9 mouse cellular contexts compared by ENCODE assay signal in genomic region chr8:78438121-78438520, GRCm38 (mm10). TPM values are rescaled to one million over a fixed set of nuclear protein-coding genes. Genes with fewer than 3 reads are reported as not detected.
A peak's percentile ranks its signal among the peaks of the same experiment; 100 is the strongest.
DNase-seq lines count a peak whose midpoint lies in the region; ATAC-seq lines count a peak whose summit lies in the region.
"Had no signal": no experiment of that assay in that cellular context is flagged by ENCODE, and none has a peak within 500 bp of the region (broad histone marks: within the 10 kb centered on the region; RNA-seq: fewer than 3 reads in every experiment).

No protein-coding gene starts in this region.

- no peaks in the 10 kb centered on the region for H3K9me3 ChIP-seq in liver, embryonic 11.5 days (ENCODE audit: control insufficient read depth, low read length)
- no peaks in the 10 kb centered on the region for H3K9me3 ChIP-seq in stomach, embryonic 15.5 days

- WGBS in liver, embryonic 11.5 days: under 1% methylated on average over 18 of the region's 18 CpGs
- WGBS in stomach, embryonic 15.5 days: 1% methylated on average over 18 of the region's 18 CpGs

- peaks cover 83% of the 10 kb centered on the region for H3K27me3 ChIP-seq in liver, embryonic 11.5 days (replicated peaks; ENCODE audit: control insufficient read depth, insufficient read depth, low read length)
- H3K27me3 ChIP-seq in stomach, embryonic 15.5 days (replicated peaks): peaks cover 68% of the 10 kb centered on the region

- ATAC-seq in common myeloid progenitor, adult 5-6 weeks (replicated peaks; ENCODE audit: low read depth, poor library complexity, severe bottlenecking): peak; percentile 48
- ATAC-seq in liver, embryonic 11.5 days (replicated peaks; ENCODE audit: low FRiP score): no peak
- ATAC-seq in stomach, embryonic 15.5 days (ENCODE audit: insufficient read depth, low FRiP score, low read depth): no peak

- peak overlapping the region; percentile 12; the same call in 1 of the 2 replicates for H3K4me2 ChIP-seq in liver, embryonic 11.5 days
- H3K4me2 ChIP-seq in stomach, embryonic 15.5 days: peak overlapping the region; percentile 38

- H3K27ac ChIP-seq in liver, embryonic 11.5 days (ENCODE audit: low read depth, low read length): no peak overlapping the region
- H3K27ac ChIP-seq in stomach, embryonic 15.5 days: no peak overlapping the region

- peak; percentile 5 for DNase-seq in kidney, adult 9 months
- no peak for DNase-seq in kidney, adult 11 months
- DNase-seq in heart, postnatal 10 days: peak; percentile 67 to 75
- DNase-seq in liver, embryonic 11.5 days (ENCODE audit: low spot score): no peak
- no peak for DNase-seq in spleen, postnatal 36 days (ENCODE audit: low spot score in 2 of 2)
- no peak for DNase-seq in left cerebral cortex, adult 18-20 months (ENCODE audit: low spot score in 2 of 2)

- H3K9ac ChIP-seq in liver, embryonic 11.5 days (ENCODE audit: low read depth, low read length): no peak overlapping the region
- H3K9ac ChIP-seq in stomach, embryonic 15.5 days: no peak overlapping the region

- no peaks in the 10 kb centered on the region for H3K36me3 ChIP-seq in liver, embryonic 11.5 days (ENCODE audit: control insufficient read depth, insufficient read depth, low read length)
- H3K36me3 ChIP-seq in stomach, embryonic 15.5 days: no peaks in the 10 kb centered on the region

- intact Hi-C loops in heart, postnatal 10 days (cut with DNase I): no loop called here

- H3K4me1 ChIP-seq in liver, embryonic 11.5 days (replicated peaks; ENCODE audit: control insufficient read depth, insufficient read depth, low read length): no peaks in the 10 kb centered on the region; the same call in 1 of the 2 replicates
- peaks cover 27% of the 10 kb centered on the region; the same call in 1 of the 2 replicates for H3K4me1 ChIP-seq in stomach, embryonic 15.5 days

- H3K4me3 ChIP-seq in liver, embryonic 11.5 days (ENCODE audit: low read depth, low read length): no peak overlapping the region
- peak overlapping the region; percentile 12; the same call in 1 of the 2 replicates for H3K4me3 ChIP-seq in stomach, embryonic 15.5 days (replicated peaks)

RNA-seq across cellular contexts. Expression of gene Pou4f2, which starts 1.7 kb away (rescaled TPM):
- total RNA-seq in common myeloid progenitor, adult 5-6 weeks (2017): not detected in 2 replicates
- total RNA-seq in heart, postnatal 10 days (2021): not detected
- not detected in 2 replicates for polyA plus RNA-seq in liver, embryonic 11.5 days (2014; fragmentation: Nextera tagmentation; extraction: Ambion mirVana)
- not detected in 2 replicates for polyA plus RNA-seq in stomach, embryonic 15.5 days (2015; fragmentation: Nextera tagmentation; extraction: Ambion mirVana)
- not detected for total RNA-seq in left cerebral cortex, adult 18-20 months (2021)
- total RNA-seq: layer of hippocampus, postnatal 25 days had no signal

Comparison
In these comparisons a context has a peak if more than half of its experiments do, and no peak if none do; other contexts are left out.
1. DNase-seq: peak in kidney, adult 9 months (single experiment) and heart, postnatal 10 days (2 of 2); none in kidney, adult 11 months (single experiment), liver, embryonic 11.5 days (single experiment), spleen, postnatal 36 days (0 of 2) and left cerebral cortex, adult 18-20 months (0 of 2).